Mouse (Mus musculus) macrophage (primary cell): ENCODE results near the gene Gabbr2. TPM values are rescaled to one million over a fixed set of nuclear protein-coding genes. Genes with fewer than 3 reads are reported as not detected.

Experiments
- H3K27ac ChIP-seq: fragments of 350-480 bp; formaldehyde crosslinking; 2 replicates; pipeline ENCODE4 v1.9.0; 2021
- H3K36me3 ChIP-seq: fragments of 350-480 bp; formaldehyde crosslinking; 2 replicates; pipeline ENCODE4 v1.9.0; 2021; ENCODE audit errors: inconsistent target
- H3K4me3 ChIP-seq: fragments of 350-480 bp; formaldehyde crosslinking; 2 replicates; pipeline ENCODE4 v1.9.0; 2021; ENCODE audit errors: inconsistent target
- H3K79me2 ChIP-seq: fragments of 350-480 bp; formaldehyde crosslinking; 2 replicates; pipeline ENCODE4 v1.9.0; 2021; ENCODE audit errors: inconsistent target
- WGBS: methylation state at CpG from one replicate; pipeline ENCODE4 v1.1.7; 2026; ENCODE audit warnings: inconsistent platforms; ENCODE audit not compliant: missing documents; 5-methylcytosine and 5-hydroxymethylcytosine counted together
- polyA plus RNA-seq: library from polyadenylated mRNA; stranded (reverse); fragments of 250-400 nt; gene quantifications from 3 replicates; pipeline ENCODE4 v1.2.4, GENCODE M21; 2018; ENCODE audit warnings: inconsistent platforms

The Gabbr2 gene
- polyA plus RNA-seq, 1 experiment from 2014 or later = 0.10 TPM

DNA sequence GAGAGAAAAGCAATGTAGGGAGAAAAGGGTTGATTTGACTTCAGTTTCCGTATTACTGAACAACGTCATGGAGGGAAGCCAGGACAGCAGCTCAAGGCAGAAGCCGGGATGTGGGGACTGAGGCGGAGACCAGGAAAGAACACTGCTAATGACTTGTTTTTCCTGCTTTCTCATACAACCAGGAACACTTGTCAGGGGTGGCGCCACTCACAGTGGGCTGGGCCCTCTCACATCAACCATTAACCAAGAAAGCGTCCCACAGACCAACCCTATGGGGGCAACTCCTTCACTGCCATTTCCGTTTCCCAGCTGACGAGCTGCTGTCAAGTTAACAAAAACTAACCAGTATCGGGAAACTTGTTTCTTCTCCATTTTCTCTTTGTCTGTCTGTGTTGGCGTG lies 18.4 kb downstream of the Gabbr2 start:
- Histone ChIP-seq H3K4me3 (no peak overlapping the region), H3K79me2 (no peaks in the 10 kb centered on the region), H3K27ac (no peak overlapping the region), H3K36me3 (no peaks in the 10 kb centered on the region)
- WGBS = 90% methylated on average over 10 of the region's 10 CpGs

DNA sequence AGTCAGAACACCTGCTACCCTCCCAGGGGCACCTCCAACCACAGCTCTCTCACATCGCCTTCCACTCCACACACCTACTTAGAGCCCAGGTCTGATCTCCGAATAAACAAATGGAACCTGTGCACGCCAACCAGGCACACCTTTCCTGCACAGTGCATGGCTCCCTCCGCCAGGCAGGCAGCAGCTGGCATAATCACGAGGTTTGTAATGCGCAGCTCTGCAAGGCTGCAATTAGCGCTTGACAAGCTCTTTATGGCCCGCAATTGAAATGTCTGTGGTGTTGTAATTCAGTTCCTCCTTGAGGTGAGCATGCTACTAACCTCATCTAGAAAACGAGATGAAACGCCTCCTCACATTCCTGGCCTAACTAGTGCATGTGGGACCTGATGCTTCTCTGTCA lies 23.7 kb downstream of the Gabbr2 start:
- no peak overlapping the region for H3K27ac ChIP-seq
- no peaks in the 10 kb centered on the region for H3K79me2 ChIP-seq
- H3K36me3 ChIP-seq = no peaks in the 10 kb centered on the region
- H3K4me3 ChIP-seq = no peak overlapping the region
- WGBS = 77% methylated on average over 10 of the region's 10 CpGs

DNA sequence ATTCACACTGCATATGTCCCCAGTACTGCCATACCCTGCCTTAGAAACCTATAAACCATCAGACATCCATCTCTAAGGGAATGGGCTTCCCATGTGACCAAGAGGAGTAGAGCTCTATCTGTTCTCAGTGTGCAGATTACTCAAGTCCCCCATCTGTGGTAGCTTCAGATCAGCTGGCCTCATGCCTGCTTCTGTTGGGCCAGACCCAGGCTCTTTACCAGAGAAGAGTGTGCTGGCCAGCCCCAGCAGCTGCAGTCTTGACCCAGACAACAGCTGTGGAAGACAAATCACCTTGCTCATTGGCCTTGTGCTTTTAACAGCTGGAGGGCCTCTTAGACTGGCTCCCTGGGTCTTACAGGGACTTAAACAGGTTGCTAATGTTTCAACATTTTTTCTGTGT lies 25.1 kb downstream of the Gabbr2 start:
- no peaks in the 10 kb centered on the region for H3K79me2 ChIP-seq
- H3K4me3 ChIP-seq = no peak overlapping the region
- no peaks in the 10 kb centered on the region for H3K36me3 ChIP-seq
- H3K27ac ChIP-seq = no peak overlapping the region

DNA sequence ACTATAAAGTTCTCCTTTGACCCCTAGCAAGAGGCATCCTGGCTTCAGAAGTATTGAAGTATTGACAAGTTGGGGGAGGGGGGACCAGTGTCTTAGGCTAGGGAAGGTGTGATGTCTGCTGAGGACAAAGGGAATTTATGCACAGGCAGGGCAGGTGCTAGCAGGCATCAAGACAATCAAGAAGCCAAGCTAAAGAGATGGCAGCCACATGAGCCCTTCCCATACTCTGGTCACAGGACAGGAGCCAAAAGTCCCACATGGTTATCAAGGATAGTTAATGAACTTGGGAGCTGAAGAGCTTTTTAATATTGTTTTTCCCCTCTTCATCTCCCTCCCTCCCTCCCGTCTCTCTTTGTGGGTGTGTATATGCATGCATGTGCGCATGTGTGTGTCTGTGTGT lies 30.3 kb downstream of the Gabbr2 start:
- Histone ChIP-seq H3K27ac (no peak overlapping the region), H3K36me3 (no peaks in the 10 kb centered on the region), H3K4me3 (no peak overlapping the region), H3K79me2 (no peaks in the 10 kb centered on the region)
- WGBS = 75% methylated on average over 2 of the region's 2 CpGs

DNA sequence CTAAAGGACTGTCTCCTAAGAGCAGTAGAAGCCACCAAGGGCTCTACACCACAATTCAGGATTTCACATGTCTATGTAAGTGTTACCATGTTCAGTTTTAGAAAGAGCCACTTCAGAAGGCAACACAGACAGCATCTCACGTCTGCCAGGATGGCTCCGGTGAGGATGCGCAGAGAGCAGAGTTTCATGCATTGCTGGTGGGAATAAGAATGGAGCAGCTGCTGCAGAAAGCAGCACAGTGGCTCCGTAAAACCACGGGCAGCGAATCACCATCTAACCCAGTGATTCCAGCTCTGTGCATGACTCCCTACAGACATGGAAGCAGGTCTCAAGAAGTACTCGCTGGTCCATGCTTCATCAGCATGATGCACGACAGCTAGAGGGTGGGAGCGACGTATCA lies 31.5 kb downstream of the Gabbr2 start:
- Histone ChIP-seq H3K27ac (no peak overlapping the region), H3K79me2 (no peaks in the 10 kb centered on the region), H3K36me3 (no peaks in the 10 kb centered on the region), H3K4me3 (no peak overlapping the region)
- 94% methylated on average over 10 of the region's 10 CpGs for WGBS

DNA sequence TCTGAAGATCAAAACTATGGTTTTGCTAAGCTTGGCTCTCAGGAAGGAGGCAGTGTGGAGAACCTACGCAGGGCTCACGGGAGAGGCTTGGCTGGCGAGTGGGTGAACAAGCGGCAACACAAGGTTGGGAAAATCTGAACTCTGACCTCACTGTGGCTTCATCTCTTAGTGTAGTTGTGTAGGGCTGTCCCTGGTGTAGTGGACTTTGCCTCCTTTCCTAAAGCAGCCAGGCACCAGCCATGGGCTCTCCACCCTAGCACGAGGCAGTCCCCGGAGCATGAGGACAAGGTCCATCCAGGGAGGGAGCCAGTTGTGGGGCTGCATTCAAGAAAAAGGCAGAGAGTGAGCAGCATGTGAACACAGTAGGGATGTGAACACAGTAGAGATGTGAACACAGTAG lies 31.9 kb downstream of the Gabbr2 start:
- Histone ChIP-seq H3K4me3 (no peak overlapping the region), H3K27ac (no peak overlapping the region), H3K36me3 (no peaks in the 10 kb centered on the region), H3K79me2 (no peaks in the 10 kb centered on the region)
- WGBS = 89% methylated on average over 6 of the region's 6 CpGs

DNA sequence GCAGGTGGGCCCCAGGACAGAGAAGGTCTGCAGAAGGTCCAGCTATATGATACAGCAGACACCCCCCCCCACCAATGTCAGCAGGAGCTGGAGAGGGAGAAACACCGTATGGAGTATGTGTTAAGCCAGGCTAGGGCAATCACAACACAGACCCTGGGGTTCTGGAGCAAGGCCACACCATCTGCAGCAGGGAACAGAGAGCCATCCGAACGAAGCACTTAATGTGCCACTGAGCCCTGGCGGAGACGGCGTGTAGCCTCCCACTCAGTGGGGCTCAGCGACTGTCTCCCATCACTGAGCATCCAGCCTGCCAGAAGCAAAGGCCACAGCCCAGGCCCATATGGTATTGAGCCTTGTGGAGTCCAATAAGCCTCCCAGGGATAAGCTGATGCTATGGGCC lies 33.7 kb downstream of the Gabbr2 start:
- Histone ChIP-seq H3K36me3 (no peaks in the 10 kb centered on the region), H3K79me2 (no peaks in the 10 kb centered on the region), H3K27ac (no peak overlapping the region), H3K4me3 (no peak overlapping the region)
- 90% methylated on average over 6 of the region's 7 CpGs for WGBS

DNA sequence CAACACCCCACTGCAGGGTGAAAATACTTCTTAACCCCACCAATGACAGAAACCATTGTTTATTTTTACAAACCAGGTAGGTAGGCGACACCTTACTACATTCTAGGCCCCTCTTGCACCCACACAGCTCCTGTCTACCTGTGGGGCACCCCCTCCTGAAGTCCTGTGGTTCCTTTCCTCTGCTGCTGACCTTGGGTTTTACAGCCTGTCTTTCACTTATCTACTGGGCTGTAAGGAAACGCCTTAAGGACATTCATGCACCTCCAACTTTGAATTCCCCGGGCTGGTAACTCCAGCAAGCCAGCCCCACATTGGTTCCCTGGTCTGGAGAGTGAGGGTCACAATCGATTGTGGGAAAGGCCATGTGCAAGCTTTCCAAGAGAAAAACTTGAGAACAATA lies 34.7 kb downstream of the Gabbr2 start:
- 87% methylated on average over 4 of the region's 4 CpGs for WGBS
- H3K27ac ChIP-seq = no peak overlapping the region
- no peaks in the 10 kb centered on the region for H3K36me3 ChIP-seq
- H3K79me2 ChIP-seq = no peaks in the 10 kb centered on the region
- no peak overlapping the region for H3K4me3 ChIP-seq

DNA sequence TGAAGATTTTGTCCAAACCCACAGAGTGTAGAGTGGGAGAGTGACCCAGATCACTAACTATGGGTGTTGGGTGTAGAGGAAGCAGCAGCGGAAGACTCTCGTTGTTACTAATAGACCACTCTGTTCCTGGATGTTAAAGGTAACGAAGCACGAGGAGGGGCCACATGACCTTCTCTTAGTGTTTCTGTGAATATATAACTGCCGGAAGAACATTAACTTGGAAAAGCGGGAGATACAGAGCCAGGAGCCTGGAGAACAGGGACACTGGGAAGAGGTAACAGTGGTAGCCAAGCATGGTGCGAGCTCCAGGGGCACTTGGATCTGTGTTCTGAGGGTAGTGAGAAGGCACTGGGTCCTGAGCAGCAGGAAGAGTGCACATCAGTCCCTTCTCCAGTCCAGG lies 38.7 kb downstream of the Gabbr2 start:
- no peaks in the 10 kb centered on the region for H3K79me2 ChIP-seq
- H3K36me3 ChIP-seq = no peaks in the 10 kb centered on the region
- H3K4me3 ChIP-seq = no peak overlapping the region
- no peak overlapping the region for H3K27ac ChIP-seq
- WGBS = 90% methylated on average over 7 of the region's 7 CpGs

DNA sequence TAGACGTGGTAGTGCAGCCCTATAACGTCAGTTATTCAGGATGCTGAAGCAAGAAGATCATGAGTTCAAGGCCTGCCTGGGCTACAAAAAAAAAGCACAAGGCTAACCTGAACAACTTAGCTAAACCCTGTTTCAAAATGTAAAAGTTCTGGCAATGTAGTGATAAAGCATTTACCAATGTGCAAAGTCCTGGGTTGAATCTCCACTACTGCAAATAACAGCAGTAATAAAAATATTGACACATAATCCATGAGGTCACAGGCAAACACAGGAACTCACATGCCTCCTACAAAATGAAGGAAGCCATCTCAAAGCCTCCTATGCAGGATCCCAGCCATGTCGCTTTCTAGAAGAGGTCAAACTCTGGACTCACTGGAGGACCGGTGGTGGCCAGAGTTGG lies 39.1 kb downstream of the Gabbr2 start:
- no peaks in the 10 kb centered on the region for H3K79me2 ChIP-seq
- no peak overlapping the region for H3K27ac ChIP-seq
- WGBS = 68% methylated on average over 4 of the region's 4 CpGs
- no peaks in the 10 kb centered on the region for H3K36me3 ChIP-seq
- H3K4me3 ChIP-seq = no peak overlapping the region

DNA sequence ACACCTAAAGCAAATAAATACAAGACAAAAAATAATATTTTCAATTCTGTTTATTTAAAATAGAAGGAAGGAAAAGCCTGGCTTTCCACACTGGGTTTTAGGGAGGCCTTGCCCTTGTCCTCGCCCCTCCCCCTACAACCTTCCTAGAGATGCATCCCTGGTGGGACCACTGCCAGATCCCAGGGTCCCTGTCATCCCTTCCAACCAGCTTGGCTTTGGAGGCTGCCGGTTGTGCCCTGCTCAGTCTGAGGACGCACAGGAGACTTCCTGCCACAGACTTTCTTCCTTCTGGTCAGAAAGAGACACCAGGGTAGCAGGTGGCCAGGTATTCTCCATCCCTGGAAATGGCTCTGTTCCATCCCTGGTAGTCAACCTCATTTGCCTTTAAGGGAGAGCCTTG lies 57.4 kb downstream of the Gabbr2 start:
- H3K4me3 ChIP-seq = no peak overlapping the region
- H3K36me3 ChIP-seq = no peaks in the 10 kb centered on the region
- no peak overlapping the region for H3K27ac ChIP-seq
- H3K79me2 ChIP-seq = no peaks in the 10 kb centered on the region
- 81% methylated on average over 3 of the region's 3 CpGs for WGBS

DNA sequence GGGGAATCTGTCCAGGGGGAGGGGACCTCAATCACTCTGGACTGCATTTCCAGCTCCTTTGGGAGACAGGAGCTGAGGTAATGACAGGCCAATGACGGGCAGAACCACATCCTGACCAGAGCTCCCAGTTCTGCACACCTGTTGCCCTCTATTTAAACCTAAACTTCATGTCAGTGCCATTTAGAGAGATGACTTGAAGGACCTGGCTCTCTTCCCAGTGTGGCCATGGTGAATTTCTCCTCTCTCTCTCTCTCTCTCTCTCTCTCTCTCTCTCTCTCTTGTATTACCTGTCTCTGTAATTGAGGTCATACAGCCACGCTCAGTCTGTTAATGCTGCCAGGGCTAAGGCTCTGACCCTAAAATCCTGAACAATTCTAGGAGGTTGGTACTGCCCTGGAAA lies 58.1 kb downstream of the Gabbr2 start:
- Histone ChIP-seq H3K4me3 (no peak overlapping the region), H3K79me2 (no peaks in the 10 kb centered on the region), H3K36me3 (no peaks in the 10 kb centered on the region), H3K27ac (no peak overlapping the region)
- WGBS = 50% methylated on average over 2 of the region's 2 CpGs

DNA sequence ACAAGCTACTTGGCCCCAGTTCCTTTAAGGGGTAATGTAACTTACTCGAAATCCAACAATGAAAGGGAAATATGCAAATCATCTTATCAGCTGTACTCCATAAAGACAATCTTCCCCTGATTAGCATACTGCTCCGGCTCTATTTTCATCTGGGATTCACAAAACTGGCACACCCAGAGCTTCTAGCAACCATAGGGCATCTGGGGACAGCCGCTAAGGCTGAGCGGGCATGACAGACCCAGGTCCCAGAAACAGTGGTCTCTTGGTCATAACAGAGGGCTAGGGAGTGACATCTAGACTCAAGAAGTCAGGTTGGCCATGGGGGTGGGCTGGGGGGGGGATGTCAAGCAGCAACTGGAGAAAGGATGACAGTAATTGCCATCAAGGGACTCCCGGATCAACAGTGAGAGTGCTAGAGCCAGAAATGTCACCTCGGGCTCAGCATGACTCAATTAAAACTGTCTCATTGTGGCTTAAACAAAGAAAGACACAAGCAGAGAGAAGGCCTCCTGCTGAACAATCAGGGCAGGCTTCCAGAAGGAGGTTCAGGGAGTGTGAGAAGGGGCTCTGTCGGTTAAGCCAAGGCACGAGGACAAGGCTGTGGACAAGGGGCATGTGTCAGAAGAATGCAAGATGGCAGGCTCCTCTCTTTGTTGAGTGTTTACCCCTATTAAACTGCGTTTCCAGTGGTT lies 59.8 kb downstream of the Gabbr2 start:
- Histone ChIP-seq H3K36me3 (no peaks in the 10 kb centered on the region), H3K4me3 (no peak overlapping the region), H3K27ac (no peak overlapping the region), H3K79me2 (no peaks in the 10 kb centered on the region)
- 94% methylated on average over 9 of the region's 9 CpGs for WGBS

DNA sequence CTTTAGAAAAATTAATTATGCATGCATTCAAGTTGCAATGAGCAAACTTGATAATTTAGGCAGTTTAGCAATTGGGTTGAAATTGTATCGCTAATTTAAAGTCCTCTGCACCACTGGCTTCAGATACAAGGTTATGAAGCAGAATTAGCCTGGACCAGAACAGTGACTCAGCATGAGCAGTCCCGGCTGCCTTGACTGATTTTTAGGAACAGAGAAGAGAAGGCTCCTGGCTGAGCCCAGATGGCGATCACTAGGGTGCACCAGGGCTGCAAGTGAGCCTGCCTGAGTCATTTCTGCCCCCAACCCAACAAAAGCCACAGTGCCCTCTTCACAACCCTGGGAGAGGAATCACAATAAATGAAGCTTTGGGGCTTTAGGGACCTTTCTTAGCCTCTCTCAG lies 63.6 kb downstream of the Gabbr2 start:
- Histone ChIP-seq H3K27ac (no peak overlapping the region), H3K79me2 (no peaks in the 10 kb centered on the region), H3K4me3 (no peak overlapping the region), H3K36me3 (no peaks in the 10 kb centered on the region)
- 8% methylated on average over 3 of the region's 3 CpGs for WGBS

DNA sequence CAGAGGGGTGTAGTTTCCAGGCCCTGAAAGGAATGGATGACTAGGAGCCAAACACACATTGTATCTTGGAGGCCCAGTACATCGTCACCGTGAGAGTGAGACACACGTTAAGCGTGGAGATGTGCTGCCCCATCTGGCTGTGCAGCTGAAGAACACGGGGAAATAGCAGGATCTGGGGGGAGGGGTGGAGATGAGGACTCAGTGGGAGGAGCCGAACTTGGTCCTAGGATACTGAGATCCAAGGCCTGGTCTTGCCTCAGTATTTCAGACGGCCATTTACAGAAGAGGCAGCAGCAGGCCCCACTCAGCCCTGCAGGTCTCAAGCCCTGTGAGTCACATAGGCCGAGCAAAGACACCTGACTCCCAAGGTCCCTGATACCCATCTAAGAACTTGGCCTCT lies 72.5 kb downstream of the Gabbr2 start:
- H3K4me3 ChIP-seq = no peak overlapping the region
- no peaks in the 10 kb centered on the region for H3K36me3 ChIP-seq
- WGBS = 81% methylated on average over 7 of the region's 8 CpGs
- no peaks in the 10 kb centered on the region for H3K79me2 ChIP-seq
- no peak overlapping the region for H3K27ac ChIP-seq

DNA sequence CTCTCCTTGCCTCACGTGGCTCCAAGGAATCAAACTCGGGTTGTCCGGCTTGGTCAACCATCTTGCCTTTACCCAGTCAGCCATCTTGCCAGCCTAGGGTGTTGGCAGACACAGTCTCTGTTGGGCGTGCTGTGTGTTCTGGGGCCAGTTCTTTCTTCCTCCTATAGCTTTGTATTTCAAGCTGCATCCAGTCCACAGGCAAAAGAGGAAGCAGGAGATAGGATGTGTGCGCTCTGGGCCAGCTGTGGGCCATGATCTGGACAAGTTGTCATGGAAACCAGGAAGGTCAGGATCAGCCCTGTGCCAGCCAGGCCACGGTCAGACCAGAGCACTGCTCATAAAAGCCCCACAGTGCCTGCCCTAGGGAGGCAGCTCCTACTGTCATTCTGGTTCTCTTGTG lies 74.9 kb downstream of the Gabbr2 start:
- Histone ChIP-seq H3K27ac (no peak overlapping the region), H3K36me3 (no peaks in the 10 kb centered on the region), H3K79me2 (no peaks in the 10 kb centered on the region), H3K4me3 (no peak overlapping the region)
- WGBS = 54% methylated on average over 6 of the region's 6 CpGs
